Mouse (Mus musculus) frontal cortex, adult 2 months (tissue): ENCODE results near the gene Cacnb4. TPM values are rescaled to one million over a fixed set of nuclear protein-coding genes. Genes with fewer than 3 reads are reported as not detected.

Experiments used
- DNase-seq, 2 experiments: peaks; one replicate each; pipeline ENCODE4 v3.0.0; 2022; ENCODE audit warnings: low spot score in 1 of 2; ENCODE audit errors: extremely low spot score in 1 of 2
- polyA plus RNA-seq: library from polyadenylated mRNA; depleted of rRNA; stranded (reverse); fragments of >200 nt; gene quantifications from 2 replicates; pipeline ENCODE4 v1.2.3, GENCODE M21; 2012

Cacnb4 gene
- polyA plus RNA-seq, 1 experiment = 58.0 TPM

DNA sequence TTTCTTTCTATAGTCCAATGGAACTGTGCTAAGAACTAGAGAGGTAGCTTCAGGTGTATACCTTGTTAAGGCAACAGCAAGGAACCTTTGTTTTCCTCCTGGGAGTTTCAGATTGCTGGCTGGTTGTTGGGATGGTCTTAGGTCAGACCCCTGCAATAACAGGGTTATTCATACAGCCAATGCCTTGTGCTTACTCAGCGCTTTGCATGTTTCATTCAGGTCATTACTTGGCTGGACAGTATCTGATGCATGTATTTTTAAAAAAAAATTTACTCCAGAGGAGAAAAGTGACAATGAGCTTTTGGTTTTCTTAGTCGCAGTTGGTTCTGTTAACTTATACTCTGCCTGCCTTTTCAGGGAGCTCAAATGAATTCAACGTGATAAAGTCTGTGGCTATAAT is 249.2 kb downstream of the Cacnb4 start:
- no peak for DNase-seq

DNA sequence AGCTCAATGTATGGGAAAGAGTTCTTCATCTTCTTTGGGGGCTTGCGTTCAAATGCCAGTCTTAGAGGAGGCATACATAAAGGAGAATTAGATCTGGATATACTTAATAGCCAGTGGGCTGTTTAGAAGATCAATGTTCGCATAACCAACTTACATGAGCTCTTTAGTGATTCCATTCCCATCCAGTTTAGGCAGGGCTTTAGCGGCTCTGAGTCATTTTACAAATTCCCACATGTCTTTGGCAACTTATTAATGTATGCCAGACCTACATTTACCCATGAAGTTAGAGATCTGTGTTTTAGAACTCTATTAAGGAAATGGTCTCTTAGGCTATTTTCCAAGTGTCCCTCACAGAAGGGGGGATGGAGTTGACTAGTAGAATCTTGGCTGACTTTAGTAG is 250.6 kb downstream of the Cacnb4 start:
- DNase-seq = no peak

DNA sequence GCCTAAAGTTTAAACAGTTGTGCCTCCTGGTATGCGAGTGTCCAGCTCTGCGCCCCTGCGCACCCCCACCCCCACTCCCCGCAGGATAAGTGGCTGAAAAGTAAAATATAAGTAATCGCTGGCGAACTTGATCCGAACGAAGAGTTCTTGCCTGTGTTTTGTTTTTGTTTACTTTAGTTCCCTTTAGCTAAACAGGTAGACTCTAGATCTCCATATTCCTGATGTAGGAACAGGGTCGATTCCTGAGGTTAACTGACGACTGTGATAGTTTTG is 251.2 kb downstream of the Cacnb4 start:
- DNase-seq = no peak

DNA sequence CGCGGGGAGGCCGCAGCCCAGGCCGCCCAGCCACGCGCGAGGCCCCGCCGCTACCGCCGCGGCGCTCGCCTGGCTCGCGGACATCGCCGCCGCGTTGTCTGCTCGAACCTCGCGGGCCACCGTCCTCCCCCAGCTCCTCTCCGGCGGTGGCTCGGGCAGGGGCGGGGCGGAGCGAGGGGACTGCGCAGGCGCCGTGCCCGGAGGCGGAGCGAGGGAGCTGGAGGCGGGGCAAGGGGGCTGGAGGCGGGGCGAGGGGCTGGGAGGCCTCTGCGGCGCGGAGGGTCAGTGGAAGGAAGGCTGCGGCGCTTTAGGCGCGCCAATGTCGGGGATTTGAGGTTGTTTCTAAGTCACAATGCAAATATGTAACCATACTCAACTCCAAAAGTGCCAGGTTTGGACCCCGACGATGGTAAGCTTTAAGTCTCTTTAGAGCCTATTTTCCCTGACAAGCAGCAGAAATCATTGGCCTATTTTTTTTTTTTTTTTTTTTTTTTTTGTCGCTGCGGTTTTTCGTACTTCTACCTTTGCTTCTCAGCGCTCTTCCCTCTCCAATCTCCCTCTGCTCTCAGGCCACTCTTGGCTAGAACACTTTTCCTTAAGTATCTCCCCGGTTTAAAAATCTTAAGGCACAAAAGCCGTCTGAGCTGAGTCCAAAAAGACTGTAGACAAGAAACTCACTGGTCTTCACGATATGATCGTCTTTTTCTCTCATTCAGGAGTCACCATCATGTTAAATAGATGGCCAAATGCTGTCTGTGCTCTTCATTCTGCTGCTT is 251.7 kb downstream of the Cacnb4 start, which contains the start of gene Arl5a:
Gene Arl5a, minus strand, starts transcription at position 155 of the 776 bp plus-strand sequence.
- peak; percentile 70 to 96 for DNase-seq

DNA sequence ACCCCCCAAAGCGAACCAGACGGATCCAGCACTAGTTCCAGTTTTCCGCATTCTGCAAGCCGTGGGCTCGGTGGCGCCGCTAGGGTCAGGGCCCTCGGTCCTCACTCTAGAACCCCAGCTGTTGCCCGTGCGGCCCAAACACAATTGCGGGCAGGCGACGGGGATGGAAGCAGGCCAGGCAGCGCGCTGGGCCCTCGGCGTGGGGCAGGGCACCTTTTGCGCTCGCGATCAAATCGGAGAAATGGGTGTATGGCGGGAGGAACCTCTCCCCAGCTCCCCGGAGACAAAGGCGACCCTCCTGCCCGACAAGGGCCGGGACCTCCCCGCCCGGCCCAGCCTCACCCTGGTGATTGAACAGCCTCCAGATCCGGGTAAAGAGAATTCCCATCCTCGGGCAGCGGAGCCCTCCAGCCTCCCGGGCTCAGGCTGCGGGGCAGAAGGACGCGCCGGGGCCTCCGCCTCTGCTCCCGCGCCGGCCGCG is 252.3 kb downstream of the Cacnb4 start:
- DNase-seq = peak in 1 of 2 experiments; percentile 43

GRCm38 (mm10) chr2:52423611-52424247 is 252.9 kb downstream of the Cacnb4 start:
- DNase-seq = peak in 1 of 2 experiments; percentile 44

DNA sequence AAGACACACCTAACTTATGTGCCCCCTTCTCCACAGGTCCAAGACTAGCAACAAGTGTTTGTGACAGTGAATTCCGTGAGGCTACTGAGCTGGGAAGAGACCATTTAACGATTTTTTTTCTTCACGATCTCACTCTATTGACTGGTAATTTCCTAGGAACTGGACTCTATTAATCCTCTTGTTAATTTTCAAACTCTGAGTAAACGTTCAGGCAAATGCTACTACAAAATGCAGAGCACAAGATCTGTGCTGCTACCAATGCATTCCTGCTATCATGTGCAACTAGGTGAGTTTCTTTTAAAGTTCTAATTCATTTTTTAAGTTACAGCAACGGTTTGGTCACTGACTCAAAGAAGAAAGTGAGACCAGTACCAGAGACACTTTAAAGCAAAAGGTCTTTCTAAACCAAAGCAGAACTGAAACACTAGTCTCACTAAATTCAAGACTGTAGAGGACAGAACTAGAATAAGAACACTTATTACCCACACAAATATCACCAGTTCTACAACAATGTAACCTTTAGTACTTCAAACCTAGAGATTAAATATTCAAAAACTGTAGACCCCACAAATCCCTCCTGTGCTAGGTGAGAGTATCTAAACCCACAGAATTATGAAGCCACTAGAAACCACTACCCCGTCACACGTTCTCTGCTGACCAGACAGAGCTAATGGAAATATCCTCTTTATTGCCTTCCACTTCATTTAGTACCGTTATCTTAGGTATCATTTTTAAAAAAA is 253.6 kb downstream of the Cacnb4 start:
- DNase-seq = no peak

DNA sequence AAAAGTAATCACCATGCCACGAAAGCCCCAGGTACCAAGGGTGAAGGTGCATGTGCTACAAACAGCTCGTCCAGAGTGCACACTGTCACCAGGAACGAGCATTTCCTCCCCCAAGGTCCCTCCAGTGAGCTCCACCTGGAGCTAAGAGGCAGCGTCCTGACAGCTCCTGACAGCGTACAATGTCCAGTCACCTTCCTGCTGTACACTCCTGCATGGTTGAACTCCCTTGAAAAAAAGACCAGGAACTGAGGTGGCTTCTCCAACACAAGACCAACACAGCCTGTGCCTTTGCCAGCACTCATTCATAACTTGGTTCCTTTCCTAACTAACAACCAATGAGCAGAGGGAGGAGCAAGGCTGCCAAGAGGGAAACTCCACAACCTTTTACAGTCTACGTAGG is 255.4 kb downstream of the Cacnb4 start:
- no peak for DNase-seq

- DNase-seq = no peak
These were observed 256.5 kb downstream of the Cacnb4 start for GRCm38 (mm10) chr2:52420001-52420710.

DNA sequence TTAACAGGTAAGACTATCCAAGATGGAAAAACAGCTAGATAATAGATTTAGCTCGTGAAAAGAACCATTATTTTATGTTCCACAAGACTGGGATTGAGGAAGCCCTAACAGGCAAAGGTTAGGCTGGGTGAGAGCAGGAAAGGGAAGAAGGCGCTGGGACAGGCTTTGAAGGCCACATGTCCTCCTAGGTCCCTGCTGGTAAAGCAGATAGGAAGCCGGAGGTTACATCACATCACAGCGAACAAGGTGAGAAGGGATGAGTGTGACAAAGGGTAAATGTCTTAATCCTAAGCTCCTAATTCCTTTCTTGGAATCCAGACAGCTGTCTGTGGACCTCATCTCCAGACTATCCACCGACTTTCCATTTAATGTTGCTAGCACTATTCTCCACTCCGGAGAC is 257.3 kb downstream of the Cacnb4 start:
- no peak for DNase-seq

- DNase-seq = no peak
These were observed 264.1 kb downstream of the Cacnb4 start for GRCm38 (mm10) chr2:52412524-52413037.

GRCm38 (mm10) chr2:52406480-52406879 is 270.2 kb downstream of the Cacnb4 start:
- DNase-seq = peak in 1 of 2 experiments; percentile 57

GRCm38 (mm10) chr2:52405238-52405637 is 271.4 kb downstream of the Cacnb4 start:
- no peak for DNase-seq

DNA sequence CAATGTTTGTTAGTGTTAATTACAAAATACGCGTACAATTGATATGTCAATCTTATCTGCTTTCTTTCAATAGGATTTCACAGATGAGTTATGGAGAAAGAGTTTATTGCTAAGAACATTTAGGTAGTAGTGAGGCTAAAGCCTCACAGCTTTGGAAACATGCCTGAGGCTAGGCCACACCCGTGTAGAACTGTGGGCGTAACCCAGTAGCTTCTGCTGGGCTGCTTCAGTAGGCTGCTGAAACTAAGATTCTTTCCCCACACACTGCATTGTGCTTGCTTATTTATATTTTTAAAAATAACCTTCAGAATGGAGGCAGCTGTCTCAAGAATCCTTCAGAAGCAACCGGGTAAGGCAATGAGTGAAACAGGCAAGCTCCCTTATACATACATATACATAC is 282.1 kb downstream of the Cacnb4 start:
- peak; percentile 6 to 29 for DNase-seq

- no peak for DNase-seq
These were observed 286.1 kb downstream of the Cacnb4 start for GRCm38 (mm10) chr2:52390415-52390975.

- no peak for DNase-seq
These were observed 286.7 kb downstream of the Cacnb4 start for GRCm38 (mm10) chr2:52389975-52390374.

GRCm38 (mm10) chr2:52386451-52386850 is 290.2 kb downstream of the Cacnb4 start:
- DNase-seq = no peak

- no peak for DNase-seq
These were observed 290.6 kb downstream of the Cacnb4 start for GRCm38 (mm10) chr2:52386037-52386436.

- no peak for DNase-seq
These were observed 297.8 kb downstream of the Cacnb4 start for GRCm38 (mm10) chr2:52378848-52379261.

- no peak for DNase-seq
These were observed 298.2 kb downstream of the Cacnb4 start, which contains the start of gene Neb for GRCm38 (mm10) chr2:52378448-52378804. TSS of gene Neb (minus strand) at chr2:52378474.
